Mouse (Mus musculus) MEL (cell line): Measurements from ENCODE around the gene Osbpl10.

Source experiments
- CHD1 ChIP-seq: IDR thresholded peaks from 2 replicates; pipeline ENCODE4 v1.6.1; 2012; ENCODE audit warnings: low read depth, mild to moderate bottlenecking, inconsistent platforms, low read length, improper control_type of control experiment
- CHD2 ChIP-seq: IDR thresholded peaks from 2 replicates; pipeline ENCODE4 v1.6.1; 2011; ENCODE audit warnings: low read length, improper control_type of control experiment
- CTCF ChIP-seq, 3 experiments: IDR thresholded peaks in 2 of 3; conservative IDR thresholded peaks in 1 of 3; 2 replicates each; pipeline ENCODE4 v1.5.1; 2011 to 2012; ENCODE audit warnings: low read length in 3 of 3, low read depth in 2 of 3, mild to moderate bottlenecking in 2 of 3, improper control_type of control experiment in 1 of 3, inconsistent platforms in 1 of 3, mixed read lengths in 1 of 3, moderate library complexity in 1 of 3; ENCODE audit not compliant: control insufficient read depth in 1 of 3, insufficient read depth in 1 of 3, poor library complexity in 1 of 3, severe bottlenecking in 1 of 3
- MXI1 ChIP-seq: IDR thresholded peaks from 2 replicates; pipeline ENCODE4 v1.6.1; 2011; ENCODE audit warnings: mild to moderate bottlenecking, low read depth, low read length, improper control_type of control experiment
- NELFE ChIP-seq: IDR thresholded peaks from 2 replicates; pipeline ENCODE4 v1.6.1; 2011; ENCODE audit warnings: low read depth, low read length, improper control_type of control experiment

- TF ChIP-seq CTCF (IDR thresholded peaks at IDR 0.05 in 2 of 3, conservative IDR thresholded peaks at IDR 0.05 in 1 of 3; ENCODE audit: control insufficient read depth in 1 of 3, insufficient read depth in 1 of 3, low read depth in 2 of 3, low read length in 3 of 3, poor library complexity in 1 of 3, severe bottlenecking in 1 of 3) (no peak), NELFE (no peak), CHD2 (no peak), MXI1 (no peak), CHD1 (no peak)
These were observed 258.0 kb downstream of the Osbpl10 start for GRCm38 (mm10) chr9:115236352-115236841.
